Mouse (Mus musculus) cerebral cortex, adult 2 months (tissue): ENCODE results near the gene Olfr10.

ENCODE experiments used
- WGBS: fragments of 180-500 bp; shearing (Covaris S2); methylation state at CpG from one replicate; pipeline ENCODE4 v1.1.7; 2018; 5-methylcytosine and 5-hydroxymethylcytosine counted together

Gene Olfr10

GRCm38 (mm10) chr11:49304441-49304840, at the start of gene Olfr10:
Gene Olfr10 (plus strand): TSS chr11:49304741.

GRCm38 (mm10) chr11:49259296-49259695, 45.2 kb upstream of the Olfr10 start:
- WGBS, result 97% methylated on average over 2 of the region's 2 CpGs

- 25% methylated on average over 1 of the region's 1 CpGs for WGBS
Observed at GRCm38 (mm10) chr11:49259829-49260228, 44.7 kb upstream of the Olfr10 start.

GRCm38 (mm10) chr11:49260598-49261312, 43.8 kb upstream of the Olfr10 start:
- WGBS, result 88% methylated on average over 21 of the region's 21 CpGs

- 92% methylated on average over 14 of the region's 14 CpGs for whole genome bisulfite sequencing
Observed at GRCm38 (mm10) chr11:49261313-49261855, 43.2 kb upstream of the Olfr10 start.

- 75% methylated on average over 5 of the region's 5 CpGs for WGBS
Observed at GRCm38 (mm10) chr11:49262286-49262685, 42.3 kb upstream of the Olfr10 start.

GRCm38 (mm10) chr11:49263149-49263548, 41.4 kb upstream of the Olfr10 start:
- 77% methylated on average over 6 of the region's 6 CpGs for WGBS

- 90% methylated on average over 7 of the region's 7 CpGs for WGBS
Observed at GRCm38 (mm10) chr11:49264081-49264480, 40.5 kb upstream of the Olfr10 start.

- WGBS, result 67% methylated on average over 11 of the region's 11 CpGs
Observed at GRCm38 (mm10) chr11:49264622-49265021, 39.9 kb upstream of the Olfr10 start.

GRCm38 (mm10) chr11:49265101-49265500, 39.4 kb upstream of the Olfr10 start:
- 74% methylated on average over 8 of the region's 8 CpGs for whole genome bisulfite sequencing

GRCm38 (mm10) chr11:49266671-49267070, 37.9 kb upstream of the Olfr10 start:
- 89% methylated on average over 6 of the region's 6 CpGs for WGBS

GRCm38 (mm10) chr11:49267316-49267715, 37.2 kb upstream of the Olfr10 start:
- 66% methylated on average over 10 of the region's 10 CpGs for WGBS

- 80% methylated on average over 15 of the region's 15 CpGs for WGBS
Observed at GRCm38 (mm10) chr11:49267970-49268579, 36.5 kb upstream of the Olfr10 start.

GRCm38 (mm10) chr11:49269761-49270160, 34.8 kb upstream of the Olfr10 start:
- WGBS, result 90% methylated on average over 9 of the region's 9 CpGs

- 94% methylated on average over 4 of the region's 4 CpGs for WGBS
Observed at GRCm38 (mm10) chr11:49270368-49270767, 34.2 kb upstream of the Olfr10 start.

GRCm38 (mm10) chr11:49271334-49271733, 33.2 kb upstream of the Olfr10 start:
- 30% methylated on average over 7 of the region's 7 CpGs for WGBS

GRCm38 (mm10) chr11:49273834-49274519, 30.6 kb upstream of the Olfr10 start:
- 82% methylated on average over 11 of the region's 11 CpGs for WGBS

- WGBS, result 84% methylated on average over 3 of the region's 3 CpGs
Observed at GRCm38 (mm10) chr11:49278222-49278621, 26.3 kb upstream of the Olfr10 start, which contains the start of gene Olfr1393. Gene Olfr1393 (plus strand): TSS chr11:49278304.

- 55% methylated on average over 1 of the region's 1 CpGs for WGBS
Observed at GRCm38 (mm10) chr11:49284982-49285381, 19.6 kb upstream of the Olfr10 start, which contains the start of gene Olfr1392. Gene Olfr1392 (plus strand): TSS chr11:49285282.

- WGBS, result 50% methylated on average over 2 of the region's 2 CpGs
Observed at GRCm38 (mm10) chr11:49287251-49287650, 17.3 kb upstream of the Olfr10 start.

GRCm38 (mm10) chr11:49292777-49293176, 11.8 kb upstream of the Olfr10 start:
- 30% methylated on average over 3 of the region's 3 CpGs for WGBS

- WGBS, result 87% methylated on average over 5 of the region's 5 CpGs
Observed at GRCm38 (mm10) chr11:49308547-49308946, 4.0 kb downstream of the Olfr10 start.
